Mouse (Mus musculus) bone marrow macrophage, adult 2 months (primary cell): Measurements from ENCODE around the gene Olfr64. TPM values are rescaled to one million over a fixed set of nuclear protein-coding genes. Genes with fewer than 3 reads are reported as not detected.

Experiments used
- H3K27ac ChIP-seq: 2 replicates; pipeline ENCODE4 v1.5.1; 2012; ENCODE audit warnings: low read depth, low read length; ENCODE audit not compliant: insufficient read depth
- H3K4me1 ChIP-seq: 2 replicates; pipeline ENCODE4 v1.6.1; 2012; ENCODE audit warnings: low read length; ENCODE audit not compliant: control insufficient read depth, insufficient read depth
- H3K4me3 ChIP-seq: 2 replicates; pipeline ENCODE4 v1.5.1; 2012; ENCODE audit warnings: mild to moderate bottlenecking, low read length, moderate library complexity; ENCODE audit not compliant: insufficient read depth
- CTCF ChIP-seq: IDR thresholded peaks from 2 replicates; pipeline ENCODE4 v1.5.1; 2012; ENCODE audit warnings: low read depth, mild to moderate bottlenecking, low read length, moderate library complexity
- POLR2A ChIP-seq: IDR thresholded peaks from 2 replicates; pipeline ENCODE4 v1.6.1; 2012; ENCODE audit warnings: mild to moderate bottlenecking, low read depth, low read length, borderline replicate concordance
- polyA plus RNA-seq: library from polyadenylated mRNA; stranded (reverse); fragments of >200 nt; gene quantifications from 2 replicates; pipeline ENCODE4 v1.2.4, GENCODE M21; 2012; ENCODE audit not compliant: missing spikeins, insufficient read depth, insufficient read length

Gene Olfr64
- polyA plus RNA-seq, 1 experiment = not detected

- TF ChIP-seq POLR2A = no peak
- no peak for TF ChIP-seq CTCF
- H3K4me3 ChIP-seq = no peak overlapping the region
- no peak overlapping the region for H3K27ac ChIP-seq
- no peaks in the 10 kb centered on the region for H3K4me1 ChIP-seq
Measured at GRCm38 (mm10) chr7:103874451-103874850, 19.8 kb downstream of the Olfr64 start.

DNA sequence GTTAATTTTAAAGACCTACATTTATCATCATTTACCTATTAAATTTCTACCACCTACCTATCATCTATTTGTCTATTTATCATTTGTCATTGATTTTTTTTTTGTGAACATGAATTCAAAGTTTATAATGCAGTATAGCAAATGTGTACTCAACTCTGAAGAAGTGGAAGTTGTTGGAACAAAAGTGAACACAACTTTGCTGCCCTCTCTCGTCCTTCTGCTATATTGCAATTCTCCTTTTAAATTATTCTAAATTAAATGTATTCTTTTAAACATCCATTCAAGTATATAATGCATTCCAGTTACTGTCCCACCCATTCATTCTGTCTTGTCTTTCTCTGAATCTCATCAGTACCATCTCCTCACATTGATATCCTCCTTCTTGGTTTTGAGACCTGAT, 21.2 kb downstream of the Olfr64 start:
- no peaks in the 10 kb centered on the region for H3K4me1 ChIP-seq
- TF ChIP-seq POLR2A (no peak), CTCF (no peak)
- no peak overlapping the region for H3K27ac ChIP-seq
- H3K4me3 ChIP-seq = no peak overlapping the region

DNA sequence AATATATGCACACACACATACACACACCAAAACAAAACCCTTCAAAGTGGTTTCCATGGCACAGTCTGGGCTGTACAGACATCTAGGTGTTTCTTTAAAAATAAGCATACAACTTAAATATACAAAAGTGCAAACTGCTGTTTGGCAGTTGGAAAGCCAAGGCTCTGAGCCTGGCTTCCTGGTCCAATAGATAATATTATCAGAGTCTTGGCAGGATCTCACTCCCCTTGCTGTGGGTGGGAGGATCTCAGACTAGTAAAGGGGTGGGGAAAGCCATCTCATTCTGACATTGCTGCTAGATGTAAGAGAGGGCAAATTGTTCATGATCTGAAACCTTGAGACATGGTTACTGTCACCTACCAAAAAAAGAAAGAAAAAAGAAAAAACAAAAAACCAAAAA, 23.6 kb downstream of the Olfr64 start:
- TF ChIP-seq POLR2A (no peak), CTCF (no peak)
- H3K4me3 ChIP-seq = no peak overlapping the region
- no peak overlapping the region for H3K27ac ChIP-seq
- no peaks in the 10 kb centered on the region for H3K4me1 ChIP-seq

GRCm38 (mm10) chr7:103865716-103866115, 28.6 kb downstream of the Olfr64 start:
- peaks cover 4% of the 10 kb centered on the region; the same call in 1 of the 2 replicates for H3K4me1 ChIP-seq
- H3K4me3 ChIP-seq = no peak overlapping the region
- H3K27ac ChIP-seq = no peak overlapping the region
- TF ChIP-seq POLR2A (no peak), CTCF (no peak)

- peaks cover 4% of the 10 kb centered on the region; the same call in 1 of the 2 replicates for H3K4me1 ChIP-seq
- TF ChIP-seq CTCF (no peak), POLR2A (no peak)
- no peak overlapping the region for H3K4me3 ChIP-seq
- H3K27ac ChIP-seq = no peak overlapping the region
Measured at GRCm38 (mm10) chr7:103861531-103861930, 32.8 kb downstream of the Olfr64 start.

- Histone ChIP-seq H3K27ac (no peak overlapping the region), H3K4me3 (no peak overlapping the region), H3K4me1 (peaks cover 4% of the 10 kb centered on the region; the same call in 1 of the 2 replicates)
Measured at GRCm38 (mm10) chr7:103860855-103861254, 33.4 kb downstream of the Olfr64 start.

GRCm38 (mm10) chr7:103859076-103859475, 35.2 kb downstream of the Olfr64 start:
- no peak overlapping the region for H3K27ac ChIP-seq
- TF ChIP-seq CTCF = no peak
- no peak for TF ChIP-seq POLR2A
- peaks cover 4% of the 10 kb centered on the region; the same call in 1 of the 2 replicates for H3K4me1 ChIP-seq
- no peak overlapping the region for H3K4me3 ChIP-seq

More at GRCm38 (mm10) chr7:103860855-103861254, 33.4 kb downstream of the Olfr64 start:
- TF ChIP-seq CTCF (no peak), POLR2A (no peak)

DNA sequence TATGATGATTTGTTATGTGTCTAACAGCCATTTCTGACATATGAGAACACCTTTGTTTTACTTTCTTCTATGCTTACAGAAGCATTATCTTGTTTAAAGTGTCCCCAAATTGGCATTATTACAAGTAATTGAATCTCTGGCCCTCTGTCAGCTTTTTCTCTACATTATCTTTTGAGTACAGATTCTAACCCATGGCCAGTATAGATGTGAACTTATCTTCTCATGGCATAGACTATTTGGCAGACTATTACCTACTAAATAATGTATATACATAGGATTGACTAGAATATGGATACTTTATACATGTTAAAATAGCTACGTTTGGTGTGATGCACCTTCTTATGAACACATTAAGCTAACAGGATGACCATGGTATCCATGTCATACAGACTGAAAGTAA, 39.6 kb downstream of the Olfr64 start:
- no peak overlapping the region for H3K27ac ChIP-seq
- no peak for TF ChIP-seq POLR2A
- no peak for TF ChIP-seq CTCF
- H3K4me1 ChIP-seq = no peaks in the 10 kb centered on the region
- no peak overlapping the region for H3K4me3 ChIP-seq

GRCm38 (mm10) chr7:103853090-103853489, 41.2 kb downstream of the Olfr64 start, which contains the start of gene Hbb-y:
Gene Hbb-y, minus strand, starts transcription at chr7:103853216.
- no peak for TF ChIP-seq POLR2A
- no peak for TF ChIP-seq CTCF
- H3K4me3 ChIP-seq = no peak within 1 kb of the TSS
- H3K4me1 ChIP-seq = no peaks in the 10 kb centered on the region
- H3K27ac ChIP-seq = no peak within 1 kb of the TSS

GRCm38 (mm10) chr7:103844525-103845325, 49.6 kb downstream of the Olfr64 start:
- Histone ChIP-seq H3K4me3 (no peak overlapping the region), H3K27ac (no peak overlapping the region), H3K4me1 (no peaks in the 10 kb centered on the region)
- no peak for TF ChIP-seq POLR2A
- no peak for TF ChIP-seq CTCF
